Mouse (Mus musculus) embryonic fibroblast, embryonic 13.5 days (primary cell): ENCODE measurements around the gene Arhgap24.

Experiments used
- CTCF ChIP-seq: IDR thresholded peaks from 2 replicates; pipeline ENCODE4 v1.5.1; 2011; ENCODE audit warnings: mild to moderate bottlenecking, control low read depth, low read length, moderate library complexity, borderline replicate concordance; ENCODE audit not compliant: insufficient read depth
- POLR2A ChIP-seq: IDR thresholded peaks from 2 replicates; pipeline ENCODE4 v1.6.1; 2011; ENCODE audit warnings: low read depth, mild to moderate bottlenecking, control low read depth, low read length, moderate library complexity

DNA sequence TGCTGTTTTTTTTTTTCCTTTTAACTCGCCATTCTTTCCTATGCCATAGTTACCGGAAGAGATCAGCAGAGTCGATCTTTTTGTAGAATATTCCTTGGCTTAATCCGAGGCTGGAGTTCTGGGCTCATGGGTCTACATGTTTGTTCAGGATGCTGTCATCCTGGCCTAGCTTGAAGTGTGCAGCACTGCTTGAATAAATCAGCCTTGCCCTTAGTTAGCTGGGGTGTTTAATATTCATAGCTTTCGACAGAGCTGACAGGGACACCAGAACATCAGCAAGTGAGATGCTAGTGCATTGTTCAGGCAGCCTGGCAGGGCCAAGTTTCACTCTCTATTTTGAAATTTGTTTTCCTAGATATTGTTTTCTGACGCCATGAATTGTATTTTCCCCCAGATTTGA is 79.1 kb downstream of the Arhgap24 start:
- TF ChIP-seq POLR2A (no peak), CTCF (no peak)
